Mouse (Mus musculus) olfactory bulb, adult 2 months (tissue): ENCODE data around the gene Capn8. TPM values are rescaled to one million over a fixed set of nuclear protein-coding genes. Genes with fewer than 3 reads are reported as not detected.

ENCODE experiments used
- H3K27ac ChIP-seq: fragments of 200-500 bp; 2 replicates; pipeline ENCODE4 v1.5.1; 2012; ENCODE audit warnings: low read depth, low read length; ENCODE audit not compliant: insufficient read depth
- H3K4me1 ChIP-seq: fragments of 200-500 bp; 2 replicates; pipeline ENCODE4 v1.6.1; 2012; ENCODE audit warnings: low read length; ENCODE audit not compliant: control insufficient read depth, insufficient read depth
- H3K4me3 ChIP-seq: fragments of 200-500 bp; 2 replicates; pipeline ENCODE4 v1.5.1; 2012; ENCODE audit warnings: mild to moderate bottlenecking, low read depth, low read length, moderate library complexity; ENCODE audit not compliant: insufficient read depth
- CTCF ChIP-seq: fragments of 200-500 bp; IDR thresholded peaks from 2 replicates; pipeline ENCODE4 v1.5.1; 2012; ENCODE audit warnings: low read depth, mild to moderate bottlenecking, low read length, moderate library complexity; ENCODE audit not compliant: insufficient read depth
- POLR2A ChIP-seq: fragments of 200-500 bp; IDR thresholded peaks from 2 replicates; pipeline ENCODE4 v1.6.1; 2012; ENCODE audit warnings: mild to moderate bottlenecking, low read depth, low read length, moderate library complexity; ENCODE audit not compliant: insufficient read depth
- WGBS: fragments of 180-500 bp; shearing (Covaris S2); methylation state at CpG from one replicate; pipeline ENCODE4 v1.1.7; 2018; 5-methylcytosine and 5-hydroxymethylcytosine counted together
- polyA plus RNA-seq: library from polyadenylated mRNA; stranded (reverse); fragments of >200 nt; gene quantifications from 2 replicates; pipeline ENCODE4 v1.2.4, GENCODE M21; 2012; ENCODE audit warnings: low replicate concordance; ENCODE audit not compliant: missing spikeins, insufficient read depth, insufficient read length

Gene Capn8
- polyA plus RNA-seq, 1 experiment: not detected

- 88% methylated on average over 6 of the region's 6 CpGs for WGBS
- H3K4me1 ChIP-seq: peaks cover 21% of the 10 kb centered on the region
- H3K27ac ChIP-seq: no peak overlapping the region
- TF ChIP-seq POLR2A: no peak
- no peak for TF ChIP-seq CTCF
- H3K4me3 ChIP-seq: no peak overlapping the region
These were observed 586 bp downstream of the Capn8 start for GRCm38 (mm10) chr1:182565351-182565835.

- Histone ChIP-seq H3K4me3 (no peak overlapping the region), H3K27ac (no peak overlapping the region), H3K4me1 (peaks cover 8% of the 10 kb centered on the region; the same call in 1 of the 2 replicates)
- TF ChIP-seq CTCF (no peak), POLR2A (no peak)
- 81% methylated on average over 3 of the region's 3 CpGs for WGBS
These were observed 6.3 kb downstream of the Capn8 start for GRCm38 (mm10) chr1:182571148-182571547.

DNA sequence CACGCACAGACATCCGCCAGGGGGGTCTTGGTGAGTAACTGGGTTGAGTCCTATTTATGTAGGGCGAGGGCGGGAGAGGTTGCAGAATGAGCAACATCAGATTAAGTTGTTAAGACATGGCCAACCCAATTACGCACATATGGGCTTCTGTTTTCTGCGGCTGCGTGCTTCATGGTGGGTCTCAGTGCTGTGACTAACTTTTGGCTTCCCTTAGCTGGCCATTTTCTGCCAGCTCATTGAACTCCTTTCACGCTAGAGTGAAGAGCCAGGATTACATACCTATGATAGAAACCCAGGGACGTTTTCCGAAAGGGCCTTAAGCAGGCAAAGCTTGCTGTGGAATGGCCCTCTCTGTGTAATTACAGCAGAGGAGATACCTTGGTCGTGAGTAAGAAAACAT lies 7.2 kb downstream of the Capn8 start:
- Histone ChIP-seq H3K4me1 (peaks cover 8% of the 10 kb centered on the region; the same call in 1 of the 2 replicates), H3K27ac (no peak overlapping the region), H3K4me3 (no peak overlapping the region)
- WGBS: 81% methylated on average over 11 of the region's 11 CpGs
- TF ChIP-seq POLR2A (no peak), CTCF (no peak)

- Histone ChIP-seq H3K4me3 (no peak overlapping the region), H3K4me1 (peaks cover 8% of the 10 kb centered on the region; the same call in 1 of the 2 replicates), H3K27ac (no peak overlapping the region)
- WGBS: 37% methylated on average over 8 of the region's 8 CpGs
- TF ChIP-seq CTCF (no peak), POLR2A (no peak)
These were observed 9.3 kb downstream of the Capn8 start for GRCm38 (mm10) chr1:182573856-182574665.

- H3K4me3 ChIP-seq: no peak overlapping the region
- H3K4me1 ChIP-seq: peaks cover 8% of the 10 kb centered on the region; the same call in 1 of the 2 replicates
- TF ChIP-seq CTCF: no peak
- WGBS: 52% methylated on average over 4 of the region's 4 CpGs
- H3K27ac ChIP-seq: no peak overlapping the region
These were observed 9.9 kb downstream of the Capn8 start for GRCm38 (mm10) chr1:182574666-182575049.

- WGBS: 78% methylated on average over 6 of the region's 6 CpGs
These were observed 19.4 kb downstream of the Capn8 start for GRCm38 (mm10) chr1:182584169-182584568.

GRCm38 (mm10) chr1:182585162-182585840 lies 20.5 kb downstream of the Capn8 start:
- WGBS: 31% methylated on average over 16 of the region's 16 CpGs
- no peak overlapping the region for H3K4me3 ChIP-seq
- H3K4me1 ChIP-seq: peaks cover 6% of the 10 kb centered on the region
- TF ChIP-seq CTCF (no peak), POLR2A (no peak)
- no peak overlapping the region for H3K27ac ChIP-seq

More at GRCm38 (mm10) chr1:182584169-182584568, 19.4 kb downstream of the Capn8 start:
- Histone ChIP-seq H3K4me3 (no peak overlapping the region), H3K4me1 (peaks cover 6% of the 10 kb centered on the region), H3K27ac (no peak overlapping the region)
- TF ChIP-seq POLR2A (no peak), CTCF (no peak)

GRCm38 (mm10) chr1:182587706-182588105 lies 22.9 kb downstream of the Capn8 start:
- no peak overlapping the region for H3K27ac ChIP-seq

DNA sequence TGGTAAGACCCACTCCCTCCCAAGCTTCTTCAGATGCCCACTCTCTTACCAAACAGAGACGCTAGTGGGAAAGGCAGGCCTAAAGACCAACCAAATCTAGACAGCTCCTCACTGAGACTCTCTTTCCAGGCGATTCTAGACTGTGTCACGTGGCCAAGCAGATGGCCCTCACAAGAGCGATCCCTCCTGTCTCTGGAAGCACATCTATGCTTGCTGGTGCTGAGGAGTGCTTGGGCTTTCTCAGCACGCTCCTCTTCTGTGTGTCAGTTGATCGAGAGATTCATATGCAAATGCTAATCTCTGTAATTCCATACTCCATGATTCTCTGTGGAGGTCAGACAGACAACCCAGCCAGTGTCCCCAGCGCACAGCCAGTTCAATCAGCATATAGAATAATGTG lies 26.7 kb downstream of the Capn8 start:
- TF ChIP-seq CTCF (no peak), POLR2A (no peak)
- Histone ChIP-seq H3K4me3 (no peak overlapping the region), H3K27ac (no peak overlapping the region), H3K4me1 (no peaks in the 10 kb centered on the region)
- 72% methylated on average over 7 of the region's 7 CpGs for WGBS

More at GRCm38 (mm10) chr1:182587706-182588105, 22.9 kb downstream of the Capn8 start:
- Histone ChIP-seq H3K4me1 (peaks cover 5% of the 10 kb centered on the region), H3K4me3 (no peak overlapping the region)
- 91% methylated on average over 4 of the region's 4 CpGs for whole genome bisulfite sequencing
- TF ChIP-seq CTCF: no peak
